Mouse (Mus musculus) CH12.LX (cell line): ENCODE measurements around the gene Nes.

ENCODE experiments used
- BHLHE40 ChIP-seq: IDR thresholded peaks from 2 replicates; pipeline ENCODE4 v1.6.1; 2011; ENCODE audit warnings: mild to moderate bottlenecking, low read depth, low read length, improper control_type of control experiment
- CTCF ChIP-seq, 2 experiments: IDR thresholded peaks in 1 of 2; conservative IDR thresholded peaks in 1 of 2; 2 replicates each; pipeline ENCODE4 v1.5.1; 2011 to 2012; ENCODE audit warnings: low read depth in 2 of 2, low read length in 2 of 2, improper control_type of control experiment in 1 of 2, inconsistent platforms in 1 of 2, mild to moderate bottlenecking in 1 of 2, moderate library complexity in 1 of 2
- EP300 ChIP-seq: IDR thresholded peaks from 2 replicates; pipeline ENCODE4 v1.6.1; 2011; ENCODE audit warnings: low read length, improper control_type of control experiment
- ETS1 ChIP-seq: conservative IDR thresholded peaks from 2 replicates; pipeline ENCODE4 v1.6.1; 2012; ENCODE audit warnings: low read depth, mild to moderate bottlenecking, inconsistent platforms, low read length, improper control_type of control experiment, moderate library complexity
- HCFC1 ChIP-seq: IDR thresholded peaks from 2 replicates; pipeline ENCODE4 v1.6.1; 2012; ENCODE audit warnings: low read depth, mild to moderate bottlenecking, inconsistent platforms, low read length, improper control_type of control experiment
- IRF4 ChIP-seq: IDR thresholded peaks from 2 replicates; pipeline ENCODE4 v1.6.1; 2014; ENCODE audit warnings: low read depth, mild to moderate bottlenecking, inconsistent platforms, low read length, improper control_type of control experiment
- MXI1 ChIP-seq: IDR thresholded peaks from 2 replicates; pipeline ENCODE4 v1.6.1; 2011; ENCODE audit warnings: mild to moderate bottlenecking, low read depth, low read length, improper control_type of control experiment
- POLR2A ChIP-seq: IDR thresholded peaks from 2 replicates; pipeline ENCODE4 v1.6.1; 2011; ENCODE audit warnings: low read depth, mild to moderate bottlenecking, improper control_type of control experiment, low read length
- RCOR1 ChIP-seq: conservative IDR thresholded peaks from 2 replicates; pipeline ENCODE4 v1.6.1; 2012; ENCODE audit warnings: low read depth, mild to moderate bottlenecking, inconsistent platforms, low read length, improper control_type of control experiment
- SIN3A ChIP-seq: IDR thresholded peaks from 2 replicates; pipeline ENCODE4 v1.6.1; 2012; ENCODE audit warnings: low read length, improper control_type of control experiment, inconsistent platforms
- USF1 ChIP-seq: IDR thresholded peaks from 2 replicates; pipeline ENCODE4 v1.6.1; 2014; ENCODE audit warnings: low read depth, mild to moderate bottlenecking, inconsistent platforms, low read length, improper control_type of control experiment
- ZMIZ1 ChIP-seq: IDR thresholded peaks from 2 replicates; pipeline ENCODE4 v1.6.1; 2012; ENCODE audit warnings: low read depth, mild to moderate bottlenecking, inconsistent platforms, low read length, improper control_type of control experiment

- TF ChIP-seq ZMIZ1 (no peak), CTCF (conservative IDR thresholded peaks at IDR 0.05 in 1 of 2, IDR thresholded peaks at IDR 0.05 in 1 of 2; ENCODE audit: low read depth in 2 of 2, low read length in 2 of 2) (no peak), BHLHE40 (no peak), POLR2A (no peak), MXI1 (no peak), IRF4 (no peak), ETS1 (no peak), USF1 (no peak), EP300 (no peak), SIN3A (no peak), HCFC1 (no peak), RCOR1 (no peak)
Measured at GRCm38 (mm10) chr3:87934026-87934425, 36.9 kb upstream of the Nes start.
